Mouse (Mus musculus) forebrain, embryonic 12.5 days (tissue): Measurements from ENCODE around the gene H2-Q2. TPM values are rescaled to one million over a fixed set of nuclear protein-coding genes. Genes with fewer than 3 reads are reported as not detected.
"Not testable (repeated sequence)": the region's sequence is repeated elsewhere in the genome, so short reads cannot be mapped to it uniquely, and the experiment has no call there.

Experiments used
- ATAC-seq: fragments of 200-750 bp; cut with Nextera tagmentation; 2 replicates; pipeline ENCODE4 v1.8.0; 2017; ENCODE audit warnings: moderate TSS enrichment; ENCODE audit not compliant: low FRiP score
- H3K27ac ChIP-seq: fragments of 300-500 bp; sonication (generic); 2 replicates; pipeline ENCODE4 v1.5.1; 2016; ENCODE audit warnings: mild to moderate bottlenecking
- H3K27me3 ChIP-seq: fragments of 300-500 bp; sonication (generic); 2 replicates; pipeline ENCODE4 v1.6.1; 2016; ENCODE audit warnings: mild to moderate bottlenecking
- H3K36me3 ChIP-seq: fragments of 300-500 bp; sonication (generic); replicated peaks from 2 replicates; pipeline ENCODE4 v1.6.1; 2016; ENCODE audit warnings: mild to moderate bottlenecking
- H3K4me1 ChIP-seq: fragments of 300-500 bp; sonication (generic); 2 replicates; pipeline ENCODE4 v1.6.1; 2016
- H3K4me2 ChIP-seq: fragments of 300-500 bp; sonication (generic); 2 replicates; pipeline ENCODE4 v1.6.1; 2016; ENCODE audit warnings: mild to moderate bottlenecking, moderate library complexity
- H3K4me3 ChIP-seq: fragments of 300-500 bp; sonication (generic); replicated peaks from 2 replicates; pipeline ENCODE4 v1.5.1; 2016; ENCODE audit warnings: mild to moderate bottlenecking
- H3K9ac ChIP-seq: fragments of 300-500 bp; sonication (generic); 2 replicates; pipeline ENCODE4 v1.6.1; 2016; ENCODE audit warnings: mild to moderate bottlenecking
- H3K9me3 ChIP-seq: fragments of 300-500 bp; sonication (generic); 2 replicates; pipeline ENCODE4 v1.6.1; 2016
- WGBS: fragments of 180-500 bp; shearing (Covaris S2); methylation state at CpG from one replicate; pipeline ENCODE4 v1.1.7; 2016; 5-methylcytosine and 5-hydroxymethylcytosine counted together
- polyA plus RNA-seq: library from polyadenylated mRNA; unstranded; fragments of >200 nt; fragmentation: Nextera tagmentation; extraction: Ambion mirVana; gene quantifications from 2 replicates; pipeline ENCODE4 v1.2.1, GENCODE M21; 2016

H2-Q2 gene
- polyA plus RNA-seq, 1 experiment from 2014 or later, result not detected

- not testable (repeated sequence) for H3K4me3 ChIP-seq, H3K27ac ChIP-seq, H3K36me3 ChIP-seq, ATAC-seq, H3K9ac ChIP-seq, H3K9me3 ChIP-seq, H3K4me2 ChIP-seq, H3K4me1 ChIP-seq, H3K27me3 ChIP-seq
- 57% methylated on average over 3 of the region's 3 CpGs for WGBS
Observed at GRCm38 (mm10) chr17:35329714-35330113, 12.3 kb upstream of the H2-Q2 start.

GRCm38 (mm10) chr17:35331546-35331945 lies 10.5 kb upstream of the H2-Q2 start:
- ATAC-seq, H3K27me3 ChIP-seq, H3K27ac ChIP-seq, H3K36me3 ChIP-seq, H3K9me3 ChIP-seq, H3K4me2 ChIP-seq, H3K9ac ChIP-seq, H3K4me3 ChIP-seq, H3K4me1 ChIP-seq: not testable (repeated sequence)
- WGBS, result 79% methylated on average over 6 of the region's 6 CpGs

GRCm38 (mm10) chr17:35342711-35343476 lies 852 bp downstream of the H2-Q2 start:
- 3% methylated on average over 46 of the region's 46 CpGs for WGBS
- Histone ChIP-seq H3K27me3 (peaks cover 57% of the 10 kb centered on the region), H3K27ac (no peak overlapping the region), H3K9me3 (no peaks in the 10 kb centered on the region), H3K36me3 (no peaks in the 10 kb centered on the region), H3K9ac (0 out of 2 replicates have a peak overlapping the region, but pooled peaks have one; percentile 30), H3K4me2 (peak overlapping the region; percentile 67), H3K4me3 (peak overlapping the region; percentile 37), H3K4me1 (peaks cover 10% of the 10 kb centered on the region)
- ATAC-seq, result no peak

GRCm38 (mm10) chr17:35347659-35348058 lies 5.6 kb downstream of the H2-Q2 start:
- H3K9me3 ChIP-seq, H3K27ac ChIP-seq, H3K9ac ChIP-seq, H3K4me3 ChIP-seq, ATAC-seq, H3K4me2 ChIP-seq, H3K36me3 ChIP-seq, H3K4me1 ChIP-seq: not testable (repeated sequence)
- peaks cover 28% of the 10 kb centered on the region for H3K27me3 ChIP-seq

- peaks cover 12% of the 10 kb centered on the region for H3K27me3 ChIP-seq
- H3K4me2 ChIP-seq, H3K9ac ChIP-seq, H3K27ac ChIP-seq, H3K4me1 ChIP-seq, ATAC-seq, H3K4me3 ChIP-seq, H3K36me3 ChIP-seq, H3K9me3 ChIP-seq: not testable (repeated sequence)
- 72% methylated on average over 6 of the region's 6 CpGs for whole genome bisulfite sequencing
Observed at GRCm38 (mm10) chr17:35353275-35353674, 11.2 kb downstream of the H2-Q2 start.

GRCm38 (mm10) chr17:35354071-35354470 lies 12.0 kb downstream of the H2-Q2 start:
- H3K4me2 ChIP-seq, result no peak overlapping the region
- WGBS, result 80% methylated on average over 2 of the region's 2 CpGs
- H3K27me3 ChIP-seq, result peaks cover 20% of the 10 kb centered on the region
- no peak for ATAC-seq
- H3K9ac ChIP-seq, result no peak overlapping the region
- H3K4me1 ChIP-seq, result peaks cover 3% of the 10 kb centered on the region
- no peaks in the 10 kb centered on the region for H3K9me3 ChIP-seq
- no peaks in the 10 kb centered on the region for H3K36me3 ChIP-seq
- H3K4me3 ChIP-seq, result no peak overlapping the region
- no peak overlapping the region for H3K27ac ChIP-seq

- H3K27ac ChIP-seq, result no peak overlapping the region
- no peak for ATAC-seq
- H3K9ac ChIP-seq, result no peak overlapping the region
- no peaks in the 10 kb centered on the region for H3K36me3 ChIP-seq
- H3K9me3 ChIP-seq, result no peaks in the 10 kb centered on the region
- WGBS, result 56% methylated on average over 1 of the region's 1 CpGs
- no peak overlapping the region for H3K4me3 ChIP-seq
- H3K4me2 ChIP-seq, result no peak overlapping the region
- H3K4me1 ChIP-seq, result peaks cover 8% of the 10 kb centered on the region
- peaks cover 28% of the 10 kb centered on the region for H3K27me3 ChIP-seq
Observed at GRCm38 (mm10) chr17:35357086-35357485, 15.0 kb downstream of the H2-Q2 start.

GRCm38 (mm10) chr17:35358763-35359469 lies 16.9 kb downstream of the H2-Q2 start:
- no peak for ATAC-seq
- WGBS, result 7% methylated on average over 38 of the region's 38 CpGs
- H3K9ac ChIP-seq, result 0 out of 2 replicates have a peak overlapping the region, but pooled peaks have one; percentile 14

GRCm38 (mm10) chr17:35359470-35359862 lies 17.4 kb downstream of the H2-Q2 start:
- H3K4me3 ChIP-seq, result peak overlapping the region; percentile 35
- H3K4me1 ChIP-seq, result peaks cover 8% of the 10 kb centered on the region
- no peak overlapping the region for H3K27ac ChIP-seq
- 21% methylated on average over 21 of the region's 21 CpGs for WGBS
- H3K4me2 ChIP-seq, result peak overlapping the region; percentile 59
- H3K9me3 ChIP-seq, result peaks cover 6% of the 10 kb centered on the region; the same call in 1 of the 2 replicates
- H3K27me3 ChIP-seq, result peaks cover 28% of the 10 kb centered on the region
- H3K36me3 ChIP-seq, result no peaks in the 10 kb centered on the region
- no peak for ATAC-seq
- H3K9ac ChIP-seq, result 0 out of 2 replicates have a peak overlapping the region, but pooled peaks have one; percentile 14

More at GRCm38 (mm10) chr17:35358763-35359469, 16.9 kb downstream of the H2-Q2 start:
- peaks cover 28% of the 10 kb centered on the region for H3K27me3 ChIP-seq
- H3K9me3 ChIP-seq, result peaks cover 6% of the 10 kb centered on the region; the same call in 1 of the 2 replicates
- H3K4me2 ChIP-seq, result peak overlapping the region; percentile 59
- H3K27ac ChIP-seq, result no peak overlapping the region
- H3K36me3 ChIP-seq, result no peaks in the 10 kb centered on the region
- peak overlapping the region; percentile 35 for H3K4me3 ChIP-seq
- peaks cover 8% of the 10 kb centered on the region for H3K4me1 ChIP-seq

- peak within 1 kb of the TSS; percentile 63 for H3K9ac ChIP-seq
- no peaks in the 10 kb centered on the region for H3K36me3 ChIP-seq
- H3K4me1 ChIP-seq, result peaks cover 14% of the 10 kb centered on the region
- no peak within 1 kb of the TSS for H3K27ac ChIP-seq
- H3K27me3 ChIP-seq, result peaks cover 17% of the 10 kb centered on the region; the same call in 1 of the 2 replicates
- H3K4me3 ChIP-seq, result peak within 1 kb of the TSS; percentile 60
- under 1% methylated on average over 16 of the region's 16 CpGs for WGBS
- ATAC-seq, result peak; percentile 80
- H3K4me2 ChIP-seq, result peak within 1 kb of the TSS; percentile 96
- 0 out of 2 replicates have a peak, but pooled peaks cover 5% of the 10 kb centered on the region for H3K9me3 ChIP-seq
Observed at GRCm38 (mm10) chr17:35379369-35379728, 37.3 kb downstream of the H2-Q2 start, which contains the start of gene H2-Q4. TSS of gene H2-Q4 (plus strand) at chr17:35379617.

- H3K9ac ChIP-seq, result peak overlapping the region; percentile 63
- peak overlapping the region; percentile 60 for H3K4me3 ChIP-seq
- H3K27me3 ChIP-seq, result peaks cover 17% of the 10 kb centered on the region; the same call in 1 of the 2 replicates
- no peak overlapping the region for H3K27ac ChIP-seq
- H3K36me3 ChIP-seq, result no peaks in the 10 kb centered on the region
- ATAC-seq, result no peak; the same call in 1 of the 2 replicates
- H3K9me3 ChIP-seq, result 0 out of 2 replicates have a peak, but pooled peaks cover 5% of the 10 kb centered on the region
- 2% methylated on average over 69 of the region's 70 CpGs for WGBS
- peak overlapping the region; percentile 96 for H3K4me2 ChIP-seq
- H3K4me1 ChIP-seq, result peaks cover 14% of the 10 kb centered on the region
Observed at GRCm38 (mm10) chr17:35379729-35380451, 37.8 kb downstream of the H2-Q2 start.

GRCm38 (mm10) chr17:35389796-35390195 lies 47.8 kb downstream of the H2-Q2 start:
- WGBS, result 5% methylated on average over 7 of the region's 7 CpGs
- not testable (repeated sequence) for ATAC-seq, H3K4me1 ChIP-seq, H3K9ac ChIP-seq, H3K4me3 ChIP-seq, H3K27ac ChIP-seq, H3K4me2 ChIP-seq, H3K27me3 ChIP-seq, H3K9me3 ChIP-seq, H3K36me3 ChIP-seq
